In genomic region chr13:89780276-89780675, GRCm38 (mm10) we compare ENCODE assay signal across 25 mouse cellular contexts.
"Had no signal": no experiment of that assay in that cellular context is flagged by ENCODE, and none has a peak within 500 bp of the region (broad histone marks: within the 10 kb centered on the region; RNA-seq: fewer than 3 reads in every experiment).

No protein-coding gene starts in this region.

- H3K4me1 ChIP-seq: kidney, embryonic 15.5 days; limb, embryonic 13.5 days; limb, embryonic 15.5 days; liver, embryonic 12.5 days had no signal

- H3K4me3 ChIP-seq: gastrocnemius, adult 2 months; heart, adult 2 months; heart, embryonic 13.5 days; heart, embryonic 15.5 days; kidney, embryonic 15.5 days; layer of hippocampus, adult 2 months; left cerebral cortex, adult 2 months; limb, embryonic 13.5 days; limb, embryonic 15.5 days; liver, embryonic 12.5 days had no signal

- ATAC-seq: hindbrain, embryonic 16.5 days; liver, embryonic 12.5 days had no signal

- DNase-seq: gastrocnemius, adult 2 months; gastrocnemius, postnatal 10 days; gastrocnemius, postnatal 25 days; heart, adult 11 months; heart, adult 2 months; heart, postnatal 14 days; heart, postnatal 36 days; kidney, adult 11 months; kidney, adult 2 months; kidney, adult 9 months; kidney, postnatal 10 days; kidney, postnatal 25 days; kidney, postnatal 4 days had no signal

- H3K27me3 ChIP-seq: heart, embryonic 13.5 days; heart, embryonic 15.5 days; kidney, embryonic 15.5 days; limb, embryonic 13.5 days; limb, embryonic 15.5 days; liver, embryonic 12.5 days had no signal

- H3K9me3 ChIP-seq: heart, embryonic 13.5 days; heart, embryonic 15.5 days; kidney, embryonic 15.5 days; limb, embryonic 13.5 days; limb, embryonic 15.5 days; liver, embryonic 12.5 days had no signal

- H3K27ac ChIP-seq: gastrocnemius, adult 2 months; heart, adult 2 months; heart, embryonic 13.5 days; heart, embryonic 15.5 days; hindbrain, embryonic 14.5 days; kidney, embryonic 15.5 days; layer of hippocampus, adult 2 months; left cerebral cortex, adult 2 months; limb, embryonic 13.5 days; limb, embryonic 15.5 days; liver, embryonic 12.5 days; liver, embryonic 14.5 days had no signal

- H3K4me2 ChIP-seq: heart, embryonic 11.5 days; heart, embryonic 13.5 days; heart, embryonic 15.5 days; hindbrain, embryonic 14.5 days; kidney, embryonic 15.5 days; limb, embryonic 13.5 days; limb, embryonic 15.5 days; liver, embryonic 12.5 days had no signal

- H3K9ac ChIP-seq: heart, embryonic 13.5 days; heart, embryonic 15.5 days; hindbrain, embryonic 14.5 days; kidney, embryonic 15.5 days; limb, embryonic 13.5 days; limb, embryonic 15.5 days; liver, embryonic 12.5 days; liver, embryonic 14.5 days had no signal

- H3K36me3 ChIP-seq: heart, embryonic 13.5 days; heart, embryonic 15.5 days; kidney, embryonic 15.5 days; limb, embryonic 13.5 days; limb, embryonic 15.5 days; liver, embryonic 12.5 days had no signal
